Comparison of ENCODE assay signal across 11 mouse cellular contexts in genomic region chr2:168352626-168353025, GRCm38 (mm10).
A peak's percentile ranks its signal among the peaks of the same experiment; 100 is the strongest.
DNase-seq lines count a peak whose midpoint lies in the region; ATAC-seq and TF ChIP-seq lines count a peak whose summit lies in the region.
"Had no signal": no experiment of that assay in that cellular context is flagged by ENCODE, and none has a peak within 500 bp of the region (broad histone marks: within the 10 kb centered on the region; RNA-seq: fewer than 3 reads in every experiment).

No protein-coding gene starts in this region.

- no peak for TF ChIP-seq EP300 in stomach, postnatal 0 days (optimal IDR thresholded peaks at IDR 0.05)

- no peak for TF ChIP-seq CTCF in stomach, postnatal 0 days (IDR thresholded peaks at IDR 0.05; ENCODE audit: low read depth)

- no peak for DNase-seq in liver
- peak; percentile 59 to 85 for DNase-seq in frontal cortex, adult 2 months (ENCODE audit: extremely low spot score in 1 of 2, low spot score in 1 of 2)
- DNase-seq in layer of hippocampus, postnatal 36 days: peak; percentile 76 to 80
- DNase-seq in right cerebral cortex, postnatal 36 days (ENCODE audit: low spot score in 2 of 2): peak; percentile 75 to 80
- DNase-seq in urinary bladder, postnatal 14 days (ENCODE audit: low spot score): no peak
- no peak for DNase-seq in stomach, postnatal 0 days (ENCODE audit: low spot score)
- DNase-seq in heart, embryonic 10.5 days (ENCODE audit: low spot score): no peak
- DNase-seq: lung, embryonic 14.5 days; thymus, adult 2 months had no signal

- H3K4me3 ChIP-seq in liver, embryonic 12.5 days: no peak overlapping the region
- no peak overlapping the region for H3K4me3 ChIP-seq in stomach, postnatal 0 days (ENCODE audit: low read depth, low read length)
- no peak overlapping the region for H3K4me3 ChIP-seq in heart, embryonic 10.5 days
- H3K4me3 ChIP-seq: hindbrain, embryonic 15.5 days had no signal

- no peaks in the 10 kb centered on the region for H3K9me3 ChIP-seq in liver, embryonic 12.5 days (replicated peaks)
- no peaks in the 10 kb centered on the region for H3K9me3 ChIP-seq in stomach, postnatal 0 days (ENCODE audit: control insufficient read depth, low read length)
- no peaks in the 10 kb centered on the region for H3K9me3 ChIP-seq in heart, embryonic 10.5 days
- H3K9me3 ChIP-seq: hindbrain, embryonic 15.5 days had no signal

- 61% methylated on average over 5 of the region's 5 CpGs for WGBS in liver, embryonic 12.5 days (ENCODE audit: insufficient replicate concordance)
- WGBS in stomach, postnatal 0 days: 71% methylated on average over 5 of the region's 5 CpGs
- 73% methylated on average over 5 of the region's 5 CpGs for WGBS in heart, embryonic 10.5 days

- H3K36me3 ChIP-seq in liver, embryonic 12.5 days: no peaks in the 10 kb centered on the region
- H3K36me3 ChIP-seq in stomach, postnatal 0 days (ENCODE audit: control insufficient read depth, insufficient read depth, low read length): no peaks in the 10 kb centered on the region
- no peaks in the 10 kb centered on the region for H3K36me3 ChIP-seq in heart, embryonic 10.5 days
- H3K36me3 ChIP-seq: hindbrain, embryonic 15.5 days had no signal

- no peaks in the 10 kb centered on the region for H3K27me3 ChIP-seq in liver, embryonic 12.5 days (replicated peaks)
- H3K27me3 ChIP-seq in stomach, postnatal 0 days (ENCODE audit: control insufficient read depth, insufficient read depth, low read length): no peaks in the 10 kb centered on the region
- H3K27me3 ChIP-seq in heart, embryonic 10.5 days (ENCODE audit: insufficient read depth, poor library complexity, severe bottlenecking): peaks cover 61% of the 10 kb centered on the region
- H3K27me3 ChIP-seq: hindbrain, embryonic 15.5 days had no signal

- no peak for ATAC-seq in liver, embryonic 12.5 days
- ATAC-seq in stomach, postnatal 0 days (ENCODE audit: low FRiP score, low TSS enrichment): no peak

- H3K4me2 ChIP-seq in liver, embryonic 12.5 days: no peak overlapping the region
- no peak overlapping the region for H3K4me2 ChIP-seq in stomach, postnatal 0 days (replicated peaks; ENCODE audit: low read depth)
- H3K4me2 ChIP-seq: hindbrain, embryonic 15.5 days; lung, embryonic 14.5 days had no signal

- H3K27ac ChIP-seq in liver, embryonic 12.5 days: 0 out of 2 replicates have a peak overlapping the region, but pooled peaks have one; percentile 11
- no peak overlapping the region for H3K27ac ChIP-seq in stomach, postnatal 0 days (replicated peaks)
- H3K27ac ChIP-seq in heart, embryonic 10.5 days: no peak overlapping the region
- H3K27ac ChIP-seq: hindbrain, embryonic 15.5 days had no signal

- no peak overlapping the region for H3K9ac ChIP-seq in liver, embryonic 12.5 days
- H3K9ac ChIP-seq in stomach, postnatal 0 days (ENCODE audit: low read length): no peak overlapping the region
- H3K9ac ChIP-seq: hindbrain, embryonic 15.5 days; lung, embryonic 14.5 days had no signal

- no peaks in the 10 kb centered on the region for H3K4me1 ChIP-seq in liver, embryonic 12.5 days
- no peaks in the 10 kb centered on the region for H3K4me1 ChIP-seq in stomach, postnatal 0 days (replicated peaks; ENCODE audit: control insufficient read depth, insufficient read depth)
- H3K4me1 ChIP-seq in heart, embryonic 10.5 days: no peaks in the 10 kb centered on the region; the same call in 1 of the 2 replicates

Comparison
In these comparisons a context has a peak if more than half of its experiments do, and no peak if none do; other contexts are left out.
1. DNase-seq: peak in frontal cortex, adult 2 months (2 of 2), layer of hippocampus, postnatal 36 days (2 of 2) and right cerebral cortex, postnatal 36 days (2 of 2); none in liver (single experiment), urinary bladder, postnatal 14 days (single experiment), stomach, postnatal 0 days (single experiment) and heart, embryonic 10.5 days (single experiment).